Mouse (Mus musculus): Measurements from ENCODE around the gene Pcnp. TPM values are rescaled to one million over a fixed set of nuclear protein-coding genes. Genes with fewer than 3 reads are reported as not detected.
"Not testable (repeated sequence)": the region's sequence is repeated elsewhere in the genome, so short reads cannot be mapped to it uniquely, and the experiment has no call there.

The Pcnp gene
- polyA plus RNA-seq, 1 experiment from 2014 or later = 204 TPM

DNA sequence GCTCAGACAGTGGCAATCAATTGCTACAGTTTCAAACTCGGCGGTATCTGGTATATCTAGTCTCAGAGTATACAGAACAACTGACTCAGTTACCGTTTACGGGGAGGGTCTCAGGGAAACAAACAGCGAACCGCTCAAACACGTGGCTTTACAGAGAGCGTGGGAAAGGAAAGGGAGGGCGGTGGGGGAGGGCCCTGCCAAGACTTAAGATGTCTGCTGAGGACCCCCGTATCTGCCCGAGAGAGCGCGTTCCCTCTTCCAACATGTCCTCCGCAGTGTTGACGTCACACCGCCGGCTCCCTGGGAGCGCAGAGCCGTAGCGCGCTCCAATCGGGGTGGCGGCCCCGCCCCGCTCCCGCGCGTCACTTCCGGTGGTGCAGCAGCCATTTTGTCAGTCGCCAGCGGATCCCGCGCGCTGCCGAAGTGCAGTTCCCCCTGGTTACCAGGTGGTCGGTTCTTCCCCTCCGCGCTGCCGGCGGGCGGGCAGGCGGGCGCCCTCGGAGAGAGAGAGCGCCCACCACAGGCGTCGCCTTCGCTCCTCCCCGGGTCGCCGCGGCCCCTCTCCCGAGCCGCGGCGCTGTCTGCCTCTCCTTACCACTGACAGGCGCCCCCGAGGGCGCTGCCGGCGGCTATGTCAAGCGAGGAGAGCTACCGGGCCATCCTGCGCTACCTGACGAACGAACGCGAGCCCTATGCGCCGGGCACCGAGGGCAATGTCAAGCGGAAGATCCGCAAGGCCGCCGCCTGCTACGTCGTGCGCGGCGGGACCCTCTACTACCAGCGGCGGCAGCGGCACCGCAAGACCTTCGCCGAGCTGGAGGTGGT lies 55.9 kb downstream of the Pcnp start, which contains the start of gene Zbtb11:
TSS of gene Zbtb11 (plus strand) at position 453 of the 825 bp plus-strand sequence.
- H3K9me3 ChIP-seq = no peaks in the 10 kb centered on the region
- H3K4me3 ChIP-seq = peak within 1 kb of the TSS; percentile 99
- peak within 1 kb of the TSS; percentile 91 for H3K4me2 ChIP-seq
- peaks cover 44% of the 10 kb centered on the region for H3K4me1 ChIP-seq
- H3K27me3 ChIP-seq (replicated peaks) = no peaks in the 10 kb centered on the region
- H3K36me3 ChIP-seq (replicated peaks) = peaks cover 34% of the 10 kb centered on the region
- H3K9ac ChIP-seq = peak within 1 kb of the TSS; percentile 96
- under 1% methylated on average over 82 of the region's 86 CpGs for WGBS
- H3K27ac ChIP-seq = peak within 1 kb of the TSS; percentile 91
- peak; percentile 99 for ATAC-seq (replicated peaks)

GRCm38 (mm10) chr16:55972626-55973201 lies 56.8 kb downstream of the Pcnp start:
- peak overlapping the region; percentile 91; the same call in 1 of the 2 replicates for H3K27ac ChIP-seq
- peaks cover 31% of the 10 kb centered on the region for H3K36me3 ChIP-seq (replicated peaks)
- ATAC-seq (replicated peaks) = no peak
- H3K27me3 ChIP-seq (replicated peaks) = no peaks in the 10 kb centered on the region
- H3K4me2 ChIP-seq = peak overlapping the region; percentile 91
- peaks cover 46% of the 10 kb centered on the region for H3K4me1 ChIP-seq
- H3K9me3 ChIP-seq = no peaks in the 10 kb centered on the region
- peak overlapping the region; percentile 4; the same call in 1 of the 2 replicates for H3K9ac ChIP-seq
- H3K4me3 ChIP-seq = peak overlapping the region; percentile 99
- 60% methylated on average over 10 of the region's 10 CpGs for WGBS

DNA sequence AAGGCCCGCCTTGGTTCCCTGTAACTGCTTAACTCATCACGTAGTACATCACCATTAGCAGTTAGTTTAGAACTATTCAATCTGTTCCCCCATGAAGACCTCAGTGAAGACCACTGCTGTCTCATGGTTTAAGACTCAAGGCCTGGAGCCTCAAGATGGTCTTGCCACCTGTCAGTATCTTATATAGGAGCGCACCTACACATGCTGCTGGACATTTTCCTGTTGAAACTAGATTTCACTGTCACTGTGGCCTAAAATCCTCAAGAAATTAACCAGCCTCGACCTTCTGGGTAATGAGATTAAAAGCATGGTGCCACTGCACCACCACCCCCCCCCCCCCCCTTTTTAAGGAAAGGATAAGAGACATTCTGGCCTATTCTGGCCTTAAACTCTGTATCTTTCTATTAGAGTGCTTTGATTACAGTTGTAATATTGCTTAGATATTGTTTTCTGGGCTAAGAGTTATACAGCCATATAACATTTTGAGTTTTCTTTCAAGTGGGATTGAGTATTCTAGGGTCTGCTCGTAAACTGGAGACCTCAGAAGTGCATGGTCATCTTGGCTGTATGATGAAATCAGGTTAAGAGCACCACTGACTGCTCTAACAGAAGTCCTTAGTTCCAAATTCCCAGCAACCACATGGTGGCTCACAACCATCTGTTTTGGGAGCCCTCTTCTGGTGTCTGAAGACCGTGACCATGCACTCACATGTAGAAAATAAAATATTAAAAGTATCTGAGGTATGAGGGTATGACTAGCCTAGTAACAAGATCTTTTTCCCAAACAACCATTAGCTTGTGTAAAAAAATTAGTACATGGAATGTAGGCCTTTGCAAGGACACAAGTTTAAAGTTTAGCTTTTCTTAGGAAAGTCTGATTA lies 57.6 kb downstream of the Pcnp start:
- Histone ChIP-seq H3K36me3 (replicated peaks) (peaks cover 31% of the 10 kb centered on the region), H3K4me2 (no peak overlapping the region), H3K9me3 (no peaks in the 10 kb centered on the region), H3K4me1 (peaks cover 51% of the 10 kb centered on the region), H3K9ac (no peak overlapping the region), H3K27me3 (replicated peaks) (no peaks in the 10 kb centered on the region), H3K27ac (no peak overlapping the region), H3K4me3 (no peak overlapping the region)
- no peak for ATAC-seq (replicated peaks)
- 79% methylated on average over 6 of the region's 6 CpGs for WGBS

- Histone ChIP-seq H3K27me3 (replicated peaks) (no peaks in the 10 kb centered on the region), H3K4me3 (no peak overlapping the region), H3K27ac (no peak overlapping the region), H3K9me3 (no peaks in the 10 kb centered on the region), H3K4me2 (no peak overlapping the region), H3K9ac (no peak overlapping the region), H3K36me3 (replicated peaks) (peaks cover 31% of the 10 kb centered on the region), H3K4me1 (peaks cover 41% of the 10 kb centered on the region)
- WGBS = 92% methylated on average over 5 of the region's 5 CpGs
- no peak for ATAC-seq (replicated peaks)
Observed at GRCm38 (mm10) chr16:55970416-55970815, 59.1 kb downstream of the Pcnp start.

DNA sequence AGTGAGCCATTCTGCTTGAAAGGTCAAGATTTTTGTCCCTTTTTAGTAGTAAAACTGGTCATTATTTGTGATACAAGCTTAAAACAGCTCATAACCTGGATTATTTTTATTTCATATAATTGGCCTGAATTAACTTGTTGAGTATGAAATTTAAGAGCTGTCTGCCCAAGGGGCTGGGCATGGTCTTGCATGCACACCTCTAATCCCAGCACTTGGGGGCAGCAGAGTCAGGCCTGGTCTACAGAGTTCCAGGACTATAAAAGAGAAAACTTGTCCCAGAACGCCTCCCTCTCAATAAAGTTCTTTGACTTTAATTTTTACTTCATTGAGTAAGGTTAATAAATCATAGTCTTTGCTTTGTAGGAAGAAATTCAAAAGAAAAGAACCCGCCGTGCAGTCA lies 60.4 kb downstream of the Pcnp start:
- Histone ChIP-seq H3K9me3 (no peaks in the 10 kb centered on the region), H3K9ac (no peak overlapping the region)
- 82% methylated on average over 3 of the region's 3 CpGs for WGBS

DNA sequence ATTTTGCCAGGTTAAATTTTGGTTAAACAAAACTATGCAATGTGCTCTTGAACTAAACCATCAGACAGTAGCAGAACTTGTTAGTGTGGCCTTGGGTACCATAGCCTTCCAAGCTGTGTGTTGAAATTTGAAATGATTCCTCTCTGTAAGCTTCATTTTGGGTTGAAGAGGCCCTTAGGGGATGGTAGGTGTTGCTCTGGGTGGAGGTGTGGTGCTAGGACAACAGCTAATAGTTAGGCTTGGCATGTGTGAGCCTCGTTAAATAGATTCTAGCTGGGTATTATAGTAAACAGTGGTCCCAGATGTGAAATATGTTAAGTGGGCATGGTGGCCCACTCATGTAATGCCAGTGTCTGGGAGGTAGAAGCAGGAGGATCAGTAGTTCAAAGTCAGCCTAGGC lies 62.3 kb downstream of the Pcnp start:
- Histone ChIP-seq H3K9me3 (no peaks in the 10 kb centered on the region), H3K36me3 (replicated peaks) (peaks cover 26% of the 10 kb centered on the region), H3K4me3 (peak overlapping the region; percentile 86), H3K27ac (no peak overlapping the region), H3K27me3 (replicated peaks) (no peaks in the 10 kb centered on the region), H3K9ac (peak overlapping the region; percentile 92), H3K4me2 (peak overlapping the region; percentile 84), H3K4me1 (peaks cover 26% of the 10 kb centered on the region)
- 33% methylated on average over 1 of the region's 1 CpGs for WGBS
- no peak for ATAC-seq (replicated peaks)

More for the DNA sequence above, 60.4 kb downstream of the Pcnp start:
- H3K4me1 ChIP-seq = peaks cover 35% of the 10 kb centered on the region
- no peak overlapping the region for H3K4me2 ChIP-seq
- H3K4me3 ChIP-seq = no peak overlapping the region
- H3K27ac ChIP-seq = no peak overlapping the region
- H3K27me3 ChIP-seq (replicated peaks) = no peaks in the 10 kb centered on the region
- no peak for ATAC-seq (replicated peaks)
- peaks cover 31% of the 10 kb centered on the region for H3K36me3 ChIP-seq (replicated peaks)

GRCm38 (mm10) chr16:55966212-55966871 lies 63.2 kb downstream of the Pcnp start, which contains the start of gene Rpl24:
TSS of gene Rpl24 (plus strand) at chr16:55966275.
- Histone ChIP-seq H3K9ac (peak within 1 kb of the TSS; percentile 92), H3K27ac (peak within 1 kb of the TSS; percentile 84), H3K9me3 (no peaks in the 10 kb centered on the region), H3K4me1 (peaks cover 26% of the 10 kb centered on the region), H3K27me3 (replicated peaks) (no peaks in the 10 kb centered on the region), H3K4me3 (peak within 1 kb of the TSS; percentile 86), H3K36me3 (replicated peaks) (peaks cover 18% of the 10 kb centered on the region), H3K4me2 (peak within 1 kb of the TSS; percentile 84)
- ATAC-seq (replicated peaks) = peak; percentile 96
- WGBS = under 1% methylated on average over 42 of the region's 42 CpGs

DNA sequence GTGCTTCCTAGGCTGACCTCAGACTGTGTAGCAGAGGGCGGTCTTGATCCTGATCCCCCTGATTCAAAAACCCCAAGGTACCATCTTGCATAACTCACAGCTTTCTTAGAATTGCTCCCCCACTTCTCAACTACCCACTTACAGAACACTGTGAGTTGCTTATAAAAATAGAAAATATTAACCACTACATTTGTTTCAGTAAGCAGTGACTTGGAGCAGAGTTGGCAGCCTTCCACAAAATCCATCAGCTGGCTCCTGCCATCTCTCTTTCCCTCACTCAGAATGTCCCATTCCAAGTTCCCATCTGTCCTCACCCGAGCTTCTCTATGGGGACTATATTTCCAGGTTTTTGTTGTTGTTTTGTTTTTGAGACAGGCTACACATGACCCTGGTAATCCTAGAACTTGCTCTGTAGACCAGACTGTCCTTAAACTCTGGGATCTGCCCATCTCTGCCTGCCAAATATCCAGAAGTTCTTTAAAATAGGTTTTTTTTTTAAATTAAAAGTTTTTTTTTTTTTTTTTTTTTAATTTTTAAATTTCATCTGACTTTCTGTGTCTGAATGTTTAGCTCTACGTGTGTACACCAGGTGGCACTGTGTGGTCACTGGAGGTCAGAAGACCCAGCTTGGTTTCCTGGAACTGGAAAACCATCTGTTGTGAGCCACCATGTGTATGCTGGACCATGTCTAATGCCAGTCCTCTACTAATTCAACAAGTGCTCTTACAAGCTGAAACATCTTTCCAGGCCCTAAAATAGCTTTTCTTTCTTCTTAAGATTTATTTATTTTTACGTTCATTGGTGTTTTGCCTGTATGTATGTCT lies 65.2 kb downstream of the Pcnp start:
- peaks cover 12% of the 10 kb centered on the region for H3K4me1 ChIP-seq
- no peak overlapping the region for H3K4me3 ChIP-seq
- no peak for ATAC-seq (replicated peaks)
- no peak overlapping the region for H3K27ac ChIP-seq
- no peaks in the 10 kb centered on the region for H3K9me3 ChIP-seq
- H3K27me3 ChIP-seq (replicated peaks) = no peaks in the 10 kb centered on the region
- WGBS = 72% methylated on average over 4 of the region's 4 CpGs
- no peak overlapping the region for H3K9ac ChIP-seq
- no peak overlapping the region for H3K4me2 ChIP-seq
- peaks cover under 1% of the 10 kb centered on the region; the same call in 1 of the 2 replicates for H3K36me3 ChIP-seq (replicated peaks)

GRCm38 (mm10) chr16:55963068-55963467 lies 66.5 kb downstream of the Pcnp start:
- not testable (repeated sequence) for H3K9me3 ChIP-seq; ATAC-seq (replicated peaks); H3K4me2 ChIP-seq; H3K9ac ChIP-seq; H3K4me3 ChIP-seq; H3K36me3 ChIP-seq (replicated peaks); H3K27me3 ChIP-seq (replicated peaks); H3K27ac ChIP-seq; H3K4me1 ChIP-seq
- WGBS = 89% methylated on average over 6 of the region's 11 CpGs
